Mouse (Mus musculus): ENCODE results near the gene Sec14l5.
"Not testable (repeated sequence)": the region's sequence is repeated elsewhere in the genome, so short reads cannot be mapped to it uniquely, and the experiment has no call there.

The Sec14l5 gene

GRCm38 (mm10) chr16:5216686-5217085, 69.8 kb downstream of the Sec14l5 start:
- no peak for DNase-seq (ENCODE audit: low spot score)

GRCm38 (mm10) chr16:5217341-5218133, 70.6 kb downstream of the Sec14l5 start:
- no peak for DNase-seq (ENCODE audit: low spot score)

GRCm38 (mm10) chr16:5221403-5221802, 74.5 kb downstream of the Sec14l5 start:
- no peak for DNase-seq (ENCODE audit: low spot score)

- DNase-seq (ENCODE audit: low spot score): no peak
Measured at GRCm38 (mm10) chr16:5222140-5222539, 75.2 kb downstream of the Sec14l5 start, which contains the start of gene AU021092. Gene AU021092 (minus strand): TSS chr16:5222299.

GRCm38 (mm10) chr16:5226534-5226933, 79.6 kb downstream of the Sec14l5 start:
- not testable (repeated sequence) for DNase-seq (ENCODE audit: low spot score)

GRCm38 (mm10) chr16:5227501-5227900, 80.6 kb downstream of the Sec14l5 start:
- not testable (repeated sequence) for DNase-seq (ENCODE audit: low spot score)

- DNase-seq (ENCODE audit: low spot score): not testable (repeated sequence)
Measured at GRCm38 (mm10) chr16:5228103-5228502, 81.2 kb downstream of the Sec14l5 start.

GRCm38 (mm10) chr16:5232982-5233381, 86.1 kb downstream of the Sec14l5 start:
- no peak for DNase-seq (ENCODE audit: low spot score)

- peak; percentile 93 for DNase-seq (ENCODE audit: low spot score)
Measured at GRCm38 (mm10) chr16:5233418-5234313, 86.8 kb downstream of the Sec14l5 start, which contains the start of gene Alg1. Gene Alg1 (plus strand): TSS chr16:5233621.
